Mouse (Mus musculus) heart, adult 8-10 months (tissue): ENCODE measurements at regions not wholly inside any gene's neighbourhood (a gene's known extent, or its start where the extent isn't known, plus 50 kb on each side); places are given as distances from the start of the nearest gene placed in this dataset.

ENCODE experiments used
- DNase-seq: peaks from one replicate; pipeline ENCODE4 v3.0.0; 2022; ENCODE audit warnings: low spot score

DNA sequence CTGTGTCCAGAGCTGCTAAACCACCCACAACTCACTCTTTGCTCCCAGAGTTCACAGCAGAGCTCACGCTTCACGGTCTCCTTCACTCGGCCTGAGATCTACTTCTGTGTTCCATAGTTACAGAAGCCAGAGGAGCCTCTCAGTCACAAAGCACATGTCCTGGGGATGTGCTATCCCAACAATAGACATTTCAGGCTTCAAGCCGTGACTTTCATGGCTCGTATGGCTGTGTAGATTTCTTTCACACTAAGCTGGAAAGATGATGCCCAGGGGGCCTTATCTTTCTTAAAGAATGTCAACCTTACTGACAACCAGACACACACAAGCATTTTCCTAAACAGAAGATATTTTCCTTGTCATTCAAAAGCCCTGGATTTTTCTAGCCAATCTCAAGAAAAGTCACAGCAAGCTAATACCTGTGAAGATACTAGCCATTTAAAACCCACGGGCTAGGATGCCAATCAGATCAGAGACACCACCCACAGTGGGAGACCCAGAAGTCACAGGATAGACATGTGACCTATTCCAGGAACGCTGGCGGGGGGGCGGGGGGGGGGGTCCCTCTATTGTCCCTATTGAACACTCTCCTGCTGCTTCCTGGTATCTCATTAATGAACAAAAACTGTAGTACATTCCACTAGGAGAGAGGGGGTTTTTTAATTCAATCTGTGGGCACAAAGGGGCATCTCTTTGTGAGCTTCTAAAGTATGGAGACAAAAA lies 98.8 kb upstream of the Mapk10 start:
- no peak for DNase-seq

DNA sequence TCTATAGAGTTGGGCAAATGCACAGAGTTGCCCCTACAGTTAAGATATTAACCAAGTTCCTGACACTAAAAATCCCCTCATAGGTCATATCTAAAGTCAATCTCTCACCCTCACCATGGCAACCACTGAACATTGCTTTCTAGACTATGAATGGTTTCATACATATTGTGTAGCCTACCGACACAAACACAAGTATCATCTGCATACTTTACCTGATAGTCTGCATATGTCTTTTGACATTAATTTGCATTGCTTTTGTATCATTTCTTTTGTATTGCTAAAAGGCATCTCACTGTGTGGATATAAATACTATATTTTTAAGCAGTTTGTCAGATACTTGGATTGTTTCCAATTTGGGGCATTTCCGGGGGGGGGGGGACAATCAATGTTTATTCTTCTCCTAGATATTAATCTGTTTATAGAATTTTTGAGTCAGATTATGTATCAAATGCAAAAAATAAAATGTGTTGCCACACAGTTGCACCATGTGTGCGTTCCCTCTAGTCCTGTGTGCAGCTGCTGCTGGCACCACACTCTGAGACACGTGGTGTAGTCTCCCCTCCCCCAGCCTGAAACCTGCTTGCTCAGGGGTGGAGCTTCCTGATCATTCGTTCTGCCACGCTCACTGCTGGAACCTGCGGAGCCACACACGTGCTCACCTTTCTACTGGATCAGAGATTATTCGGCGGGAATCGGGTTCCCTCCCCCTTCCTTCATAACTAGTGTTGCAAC lies 94.7 kb upstream of the Mapk10 start:
- no peak for DNase-seq

DNA sequence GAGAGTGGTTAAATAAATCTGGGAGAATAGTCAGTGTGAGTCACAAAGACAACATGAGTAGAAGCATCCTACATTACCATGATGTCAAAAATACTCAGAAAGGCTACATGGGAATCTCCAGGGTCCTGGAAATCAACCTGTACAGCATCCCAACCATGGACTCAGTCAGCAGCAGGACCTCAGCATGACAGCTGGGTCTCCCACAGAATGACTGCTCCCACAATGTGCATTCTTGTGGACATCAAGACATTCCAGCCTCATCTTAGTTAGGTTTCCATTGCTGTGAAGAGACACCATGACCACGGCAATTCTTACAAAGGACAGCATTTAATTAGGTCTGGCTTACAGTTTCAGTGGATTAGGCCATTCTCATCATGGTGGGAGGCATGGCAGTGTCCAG lies 93.8 kb upstream of the Mapk10 start:
- DNase-seq: no peak

DNA sequence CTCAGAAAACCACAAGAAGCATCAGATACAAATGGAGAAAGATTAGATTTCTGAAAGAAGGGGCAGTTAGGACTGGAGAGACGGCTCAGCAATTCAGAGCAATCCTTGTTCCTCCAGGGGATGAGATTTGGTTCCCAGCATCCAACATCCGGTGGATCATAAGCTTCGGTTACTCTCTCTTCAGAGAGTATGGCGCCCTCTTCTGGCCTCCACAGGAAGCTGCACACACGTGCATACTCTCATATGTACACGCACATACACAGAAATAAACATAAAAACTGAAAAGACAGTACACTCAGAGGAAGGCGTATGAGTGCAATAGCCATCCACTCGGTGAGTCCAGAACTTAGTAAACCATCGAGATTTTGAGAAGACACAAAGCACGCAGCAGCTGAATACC lies 91.6 kb upstream of the Mapk10 start:
- DNase-seq: no peak

DNA sequence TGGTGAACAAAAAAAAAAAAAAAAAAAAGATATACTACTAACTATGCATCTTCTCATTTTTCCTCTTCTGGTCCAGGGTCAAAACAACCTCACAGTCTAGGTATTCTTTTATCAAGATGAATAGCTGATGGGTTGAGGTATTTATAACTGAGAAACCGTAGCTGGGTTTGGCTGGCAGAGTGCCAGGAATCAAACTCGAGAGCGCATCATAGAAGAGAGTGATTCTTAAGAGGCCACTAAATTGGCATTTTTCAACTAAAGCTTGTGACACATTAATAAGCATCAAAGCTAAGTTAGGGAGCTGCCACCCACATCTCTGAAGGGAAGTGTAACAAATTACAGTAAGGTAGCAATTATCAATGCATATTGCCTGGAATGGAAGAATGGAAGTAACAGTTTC lies 90.2 kb upstream of the Mapk10 start:
- no peak for DNase-seq

DNA sequence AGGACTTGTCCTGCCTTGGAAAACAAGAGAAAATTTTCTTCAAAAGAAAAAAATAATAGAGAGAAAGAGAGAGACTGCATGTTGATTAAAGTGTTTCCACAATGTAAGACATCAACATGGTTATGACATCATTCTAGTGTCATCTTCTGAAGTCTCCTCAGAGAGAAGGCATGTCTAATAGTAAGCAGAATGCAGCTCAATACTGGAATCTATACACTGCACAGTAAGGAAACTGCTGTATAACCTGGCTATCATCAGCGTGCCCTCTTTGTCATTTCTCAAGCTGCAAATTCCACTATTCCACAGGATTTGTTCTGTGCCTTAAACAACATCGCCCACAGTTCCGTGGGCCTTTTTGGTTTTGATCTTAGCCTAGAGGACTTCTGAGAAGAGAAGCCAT lies 82.8 kb upstream of the Mapk10 start:
- DNase-seq: no peak

DNA sequence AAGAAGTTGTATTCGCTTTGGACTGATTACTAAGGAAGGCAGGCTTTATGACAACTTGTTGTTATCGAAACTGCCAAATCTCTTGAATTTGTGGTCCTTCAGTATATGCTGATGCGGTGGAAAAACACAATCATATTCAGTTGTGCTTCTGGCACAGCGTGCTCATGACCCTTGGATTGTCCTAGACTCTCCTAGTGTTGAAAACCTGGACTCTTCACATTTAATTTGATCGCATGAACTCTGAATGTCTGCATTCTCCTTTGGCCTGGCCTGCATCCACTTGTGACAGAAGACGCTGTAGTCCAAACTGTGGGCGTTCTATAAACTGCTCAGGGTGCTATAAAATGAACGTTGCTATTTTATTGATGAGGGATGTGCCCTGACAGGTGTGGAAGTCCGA lies 80.6 kb upstream of the Mapk10 start:
- no peak for DNase-seq

DNA sequence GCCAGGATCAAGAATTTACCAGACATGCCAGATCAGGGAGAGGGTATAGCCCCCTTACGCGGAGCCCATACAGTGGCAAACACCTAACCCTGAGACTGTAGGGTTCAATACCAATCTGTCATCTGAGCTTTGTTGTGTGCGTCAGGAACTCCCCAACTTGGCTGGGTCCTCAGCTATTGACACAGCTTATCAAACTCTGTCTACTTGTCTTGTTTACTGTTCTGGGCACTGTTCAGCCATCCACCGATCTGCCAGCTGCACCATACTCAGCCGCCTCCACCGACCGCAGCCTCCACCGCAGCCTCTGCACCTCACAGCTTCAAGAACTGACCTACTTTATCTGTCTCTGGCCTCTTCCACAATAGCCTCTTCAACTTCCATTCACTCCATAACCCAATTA lies 80.1 kb upstream of the Mapk10 start:
- no peak for DNase-seq

DNA sequence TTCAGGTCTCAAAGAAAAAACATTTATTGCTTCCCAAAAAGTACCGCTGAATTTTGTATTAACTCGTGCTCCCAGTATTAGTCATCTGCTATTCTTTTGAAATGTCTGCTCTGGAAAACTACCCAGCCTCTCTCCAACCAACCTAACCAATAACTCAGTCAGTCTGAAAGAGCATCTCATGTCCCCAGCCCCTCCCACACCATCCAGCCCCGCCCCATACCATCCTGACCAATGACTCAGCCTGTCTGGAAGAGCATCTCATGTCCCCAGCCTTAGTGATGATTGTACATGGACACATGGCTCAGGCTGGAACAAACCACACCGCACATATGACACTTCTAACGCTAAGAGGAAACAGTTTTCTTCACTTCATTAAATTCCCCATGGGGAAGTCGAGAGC lies 58.1 kb upstream of the Mapk10 start:
- DNase-seq: no peak

DNA sequence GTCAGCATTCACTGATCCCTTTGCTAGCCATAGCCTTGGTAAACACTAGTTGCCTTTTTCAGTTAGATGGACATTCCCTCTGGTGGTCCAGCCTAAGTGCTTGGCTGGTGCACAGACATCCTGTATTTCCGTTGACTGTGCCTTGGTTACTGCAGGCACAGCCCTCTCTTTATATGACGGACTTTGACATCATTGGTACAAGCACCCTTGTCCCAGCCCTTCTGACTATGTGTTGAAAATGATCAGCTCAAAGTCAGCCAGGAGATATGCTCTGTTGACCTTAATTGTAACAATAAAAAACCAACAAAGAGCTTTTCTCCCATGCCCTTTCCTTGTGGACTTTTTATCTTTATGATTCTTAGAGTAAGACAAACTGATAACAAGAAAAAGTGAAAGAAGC lies 53.8 kb upstream of the Mapk10 start:
- no peak for DNase-seq

DNA sequence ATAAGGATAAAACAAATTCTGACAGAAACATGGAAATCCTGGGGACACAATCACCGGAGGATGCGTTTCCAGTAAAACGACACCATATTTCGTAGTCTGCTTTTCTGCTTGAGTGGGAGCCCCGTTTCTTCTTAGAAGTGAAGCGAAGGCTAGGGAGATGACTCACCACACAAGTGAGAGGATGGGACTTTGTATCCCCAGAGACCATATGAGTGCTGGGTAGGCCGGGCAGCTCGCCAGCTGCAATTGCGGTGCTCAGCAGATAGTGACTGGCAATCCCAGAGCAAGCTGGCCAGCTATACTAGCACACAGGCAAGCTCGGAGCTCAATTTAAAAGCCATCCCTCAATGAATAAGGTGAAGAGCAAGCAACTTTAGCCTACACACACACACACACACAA lies 50.3 kb upstream of the Mapk10 start:
- DNase-seq: no peak
